Mouse (Mus musculus) stomach, adult 2 months (tissue): ENCODE results near the gene Vmn1r143. TPM values are rescaled to one million over a fixed set of nuclear protein-coding genes. Genes with fewer than 3 reads are reported as not detected.

Source experiments
- polyA plus RNA-seq: library from polyadenylated mRNA; depleted of rRNA; stranded (reverse); fragments of >200 nt; gene quantifications from 2 replicates; pipeline ENCODE4 v1.2.3, GENCODE M21; 2012; rRNA removed

The Vmn1r143 gene
- not detected in 2 replicates for polyA plus RNA-seq

GRCm38 (mm10) chr7:22189077-22189476 lies at the start of gene Vmn1r143:
Vmn1r143 (plus strand) TSS chr7:22189377.

GRCm38 (mm10) chr7:22163935-22164334 lies 25.2 kb upstream of the Vmn1r143 start, which contains the start of gene Vmn1r142:
Vmn1r142 (minus strand) TSS chr7:22164035.

GRCm38 (mm10) chr7:22201164-22201563 lies 12.0 kb downstream of the Vmn1r143 start, which contains the start of gene Gm8653:
Gm8653 (minus strand) TSS chr7:22201264.

GRCm38 (mm10) chr7:22229384-22229783 lies 40.2 kb downstream of the Vmn1r143 start, which contains the start of gene Gm8453:
Gm8453 (minus strand) TSS chr7:22229484.

Other genes starting within 250 kb of the Vmn1r143 start
- gene Vmn1r137, start 194.8 kb upstream of the Vmn1r143 start, polyA plus RNA-seq: not detected in 2 replicates
- not detected in 2 replicates for gene Vmn1r138, start 160.5 kb upstream of the Vmn1r143 start, polyA plus RNA-seq
- gene Gm6176, start 133.1 kb upstream of the Vmn1r143 start, polyA plus RNA-seq: not detected in 2 replicates
- not detected in 2 replicates for gene Vmn1r139, start 120.3 kb upstream of the Vmn1r143 start, polyA plus RNA-seq
- not detected in 2 replicates for gene Gm16451, start 71.1 kb upstream of the Vmn1r143 start, polyA plus RNA-seq
- gene Gm10666, start 54.6 kb upstream of the Vmn1r143 start, polyA plus RNA-seq: not detected in 2 replicates
- not detected in 2 replicates for gene Vmn1r142, start 25.3 kb upstream of the Vmn1r143 start, polyA plus RNA-seq
- gene Gm8653, start 11.9 kb downstream of the Vmn1r143 start, polyA plus RNA-seq: not detected in 2 replicates
- not detected in 2 replicates for gene Gm8453, start 40.1 kb downstream of the Vmn1r143 start, polyA plus RNA-seq
- gene Gm4187, start 140.3 kb downstream of the Vmn1r143 start, polyA plus RNA-seq: not detected in 2 replicates
- not detected in 2 replicates for gene Gm8660, start 181.7 kb downstream of the Vmn1r143 start, polyA plus RNA-seq
- gene Vmn1r148, start 224.2 kb downstream of the Vmn1r143 start, polyA plus RNA-seq: not detected in 2 replicates
- not detected in 2 replicates for gene Vmn1r149, start 248.9 kb downstream of the Vmn1r143 start, polyA plus RNA-seq